Mouse (Mus musculus) telencephalon, adult 2 months (tissue): ENCODE measurements around the gene St6gal1.
A peak's percentile ranks its signal among the peaks of the same experiment; 100 is the strongest.

Experiments used
- DNase-seq: peaks from one replicate; pipeline ENCODE4 v3.0.0-alpha.2; 2011; ENCODE audit warnings: low read depth, low spot score

Gene St6gal1

GRCm38 (mm10) chr16:23272521-23273230, 48.1 kb downstream of the St6gal1 start:
- peak; percentile 38 for DNase-seq

- DNase-seq: no peak
These were observed 49.5 kb downstream of the St6gal1 start for GRCm38 (mm10) chr16:23274005-23274404.

- DNase-seq: no peak
These were observed 50.2 kb downstream of the St6gal1 start for GRCm38 (mm10) chr16:23274606-23275310.

GRCm38 (mm10) chr16:23275661-23276060, 51.1 kb downstream of the St6gal1 start:
- no peak for DNase-seq

GRCm38 (mm10) chr16:23279879-23280741, 55.6 kb downstream of the St6gal1 start:
- DNase-seq: peak; percentile 46

GRCm38 (mm10) chr16:23280742-23281090, 56.2 kb downstream of the St6gal1 start:
- DNase-seq: no peak

- DNase-seq: no peak
These were observed 57.7 kb downstream of the St6gal1 start for GRCm38 (mm10) chr16:23282241-23282640.

- no peak for DNase-seq
These were observed 58.4 kb downstream of the St6gal1 start for GRCm38 (mm10) chr16:23282941-23283340.

GRCm38 (mm10) chr16:23283677-23284076, 59.1 kb downstream of the St6gal1 start:
- DNase-seq: no peak

- no peak for DNase-seq
These were observed 60.2 kb downstream of the St6gal1 start for GRCm38 (mm10) chr16:23284470-23285394.

- DNase-seq: no peak
These were observed 62.0 kb downstream of the St6gal1 start for GRCm38 (mm10) chr16:23286380-23287097.

- no peak for DNase-seq
These were observed 62.9 kb downstream of the St6gal1 start for GRCm38 (mm10) chr16:23287312-23288040.

- no peak for DNase-seq
These were observed 63.6 kb downstream of the St6gal1 start for GRCm38 (mm10) chr16:23288103-23288502.

- no peak for DNase-seq
These were observed 64.9 kb downstream of the St6gal1 start for GRCm38 (mm10) chr16:23289424-23289823.

GRCm38 (mm10) chr16:23290171-23290570, 65.6 kb downstream of the St6gal1 start:
- no peak for DNase-seq

GRCm38 (mm10) chr16:23291521-23291920, 67.0 kb downstream of the St6gal1 start:
- no peak for DNase-seq

GRCm38 (mm10) chr16:23294236-23294635, 69.7 kb downstream of the St6gal1 start:
- DNase-seq: no peak

- DNase-seq: no peak
These were observed 70.2 kb downstream of the St6gal1 start for GRCm38 (mm10) chr16:23294747-23295146.

- DNase-seq: no peak
These were observed 71.2 kb downstream of the St6gal1 start for GRCm38 (mm10) chr16:23295720-23296119.

GRCm38 (mm10) chr16:23296721-23297120, 72.2 kb downstream of the St6gal1 start:
- no peak for DNase-seq
